Mouse (Mus musculus) right cerebral cortex, adult 18-20 months (tissue): ENCODE data around the gene Dennd1a.

Experiments
- DNase-seq: peaks from one replicate; pipeline ENCODE4 v3.0.0; 2022; ENCODE audit warnings: mixed read lengths

Gene Dennd1a

GRCm38 (mm10) chr2:38162486-38162885 is 124.7 kb downstream of the Dennd1a start:
- no peak for DNase-seq

GRCm38 (mm10) chr2:38161484-38161883 is 125.7 kb downstream of the Dennd1a start:
- no peak for DNase-seq

GRCm38 (mm10) chr2:38159736-38160135 is 127.5 kb downstream of the Dennd1a start:
- DNase-seq: no peak

- no peak for DNase-seq
Observed at GRCm38 (mm10) chr2:38157002-38157401, 130.2 kb downstream of the Dennd1a start.

GRCm38 (mm10) chr2:38156001-38156400 is 131.2 kb downstream of the Dennd1a start:
- no peak for DNase-seq

- no peak for DNase-seq
Observed at GRCm38 (mm10) chr2:38144831-38145230, 142.4 kb downstream of the Dennd1a start.

- no peak for DNase-seq
Observed at GRCm38 (mm10) chr2:38144067-38144779, 143.0 kb downstream of the Dennd1a start.

GRCm38 (mm10) chr2:38142905-38143304 is 144.3 kb downstream of the Dennd1a start:
- no peak for DNase-seq

GRCm38 (mm10) chr2:38142210-38142609 is 145.0 kb downstream of the Dennd1a start:
- DNase-seq: no peak

- DNase-seq: no peak
Observed at GRCm38 (mm10) chr2:38139536-38139935, 147.7 kb downstream of the Dennd1a start.

GRCm38 (mm10) chr2:38137086-38137485 is 150.1 kb downstream of the Dennd1a start:
- DNase-seq: no peak

GRCm38 (mm10) chr2:38135427-38135826 is 151.8 kb downstream of the Dennd1a start:
- DNase-seq: no peak

- peak; percentile 32 for DNase-seq
Observed at GRCm38 (mm10) chr2:38133036-38133825, 154.0 kb downstream of the Dennd1a start.

GRCm38 (mm10) chr2:38132233-38132822 is 154.9 kb downstream of the Dennd1a start:
- no peak for DNase-seq

GRCm38 (mm10) chr2:38131538-38131937 is 155.7 kb downstream of the Dennd1a start:
- DNase-seq: no peak

- no peak for DNase-seq
Observed at GRCm38 (mm10) chr2:38129961-38130802, 157.0 kb downstream of the Dennd1a start.

GRCm38 (mm10) chr2:38126383-38126732 is 160.8 kb downstream of the Dennd1a start:
- no peak for DNase-seq

GRCm38 (mm10) chr2:38125671-38126382 is 161.4 kb downstream of the Dennd1a start:
- no peak for DNase-seq

- DNase-seq: no peak
Observed at GRCm38 (mm10) chr2:38124727-38125126, 162.5 kb downstream of the Dennd1a start.

GRCm38 (mm10) chr2:38115000-38115399 is 172.2 kb downstream of the Dennd1a start:
- DNase-seq: no peak

GRCm38 (mm10) chr2:38111655-38112351 is 175.4 kb downstream of the Dennd1a start:
- DNase-seq: peak; percentile 28

- DNase-seq: no peak
Observed at GRCm38 (mm10) chr2:38108586-38108985, 178.6 kb downstream of the Dennd1a start.
